Mouse (Mus musculus) midbrain, embryonic 15.5 days (tissue): ENCODE measurements at regions not wholly inside any gene's neighbourhood (a gene's known extent, or its start where the extent isn't known, plus 50 kb on each side); places are given as distances from the start of the nearest gene placed in this dataset.

ENCODE experiments used
- ATAC-seq: fragments of 200-750 bp; cut with Nextera tagmentation; replicated peaks from 2 replicates; pipeline ENCODE4 v1.8.0; 2017; ENCODE audit warnings: moderate TSS enrichment
- H3K27ac ChIP-seq: fragments of 300-500 bp; sonication (generic); 2 replicates; pipeline ENCODE4 v1.5.1; 2015; ENCODE audit warnings: mild to moderate bottlenecking, inconsistent platforms
- H3K27me3 ChIP-seq: fragments of 300-500 bp; sonication (generic); replicated peaks from 2 replicates; pipeline ENCODE4 v1.6.1; 2015; ENCODE audit warnings: inconsistent platforms
- H3K36me3 ChIP-seq: fragments of 300-500 bp; sonication (generic); replicated peaks from 2 replicates; pipeline ENCODE4 v1.6.1; 2015; ENCODE audit warnings: inconsistent platforms
- H3K4me1 ChIP-seq: fragments of 300-500 bp; sonication (generic); 2 replicates; pipeline ENCODE4 v1.6.1; 2015; ENCODE audit warnings: inconsistent platforms
- H3K4me2 ChIP-seq: fragments of 300-500 bp; sonication (generic); 2 replicates; pipeline ENCODE4 v1.6.1; 2015; ENCODE audit warnings: inconsistent platforms, mild to moderate bottlenecking, moderate library complexity
- H3K4me3 ChIP-seq: fragments of 300-500 bp; sonication (generic); 2 replicates; pipeline ENCODE4 v1.5.1; 2015; ENCODE audit warnings: mild to moderate bottlenecking, inconsistent platforms
- H3K9ac ChIP-seq: fragments of 300-500 bp; sonication (generic); 2 replicates; pipeline ENCODE4 v1.6.1; 2015; ENCODE audit warnings: mild to moderate bottlenecking, inconsistent platforms
- H3K9me3 ChIP-seq: fragments of 300-500 bp; sonication (generic); 2 replicates; pipeline ENCODE4 v1.6.1; 2016; ENCODE audit warnings: inconsistent platforms
- WGBS: fragments of 180-500 bp; shearing (Covaris S2); methylation state at CpG from one replicate; pipeline ENCODE4 v1.1.7; 2015; ENCODE audit warnings: mixed read lengths; 5-methylcytosine and 5-hydroxymethylcytosine counted together

- Histone ChIP-seq H3K36me3 (no peaks in the 10 kb centered on the region), H3K4me1 (no peaks in the 10 kb centered on the region), H3K9ac (no peak overlapping the region), H3K4me2 (no peak overlapping the region), H3K4me3 (no peak overlapping the region), H3K27ac (no peak overlapping the region), H3K9me3 (no peaks in the 10 kb centered on the region), H3K27me3 (no peaks in the 10 kb centered on the region)
- ATAC-seq = no peak
- WGBS = 75% methylated on average over 5 of the region's 5 CpGs
Measured at GRCm38 (mm10) chr13:28728768-28729167, 224.7 kb downstream of the Sox4 start.

DNA sequence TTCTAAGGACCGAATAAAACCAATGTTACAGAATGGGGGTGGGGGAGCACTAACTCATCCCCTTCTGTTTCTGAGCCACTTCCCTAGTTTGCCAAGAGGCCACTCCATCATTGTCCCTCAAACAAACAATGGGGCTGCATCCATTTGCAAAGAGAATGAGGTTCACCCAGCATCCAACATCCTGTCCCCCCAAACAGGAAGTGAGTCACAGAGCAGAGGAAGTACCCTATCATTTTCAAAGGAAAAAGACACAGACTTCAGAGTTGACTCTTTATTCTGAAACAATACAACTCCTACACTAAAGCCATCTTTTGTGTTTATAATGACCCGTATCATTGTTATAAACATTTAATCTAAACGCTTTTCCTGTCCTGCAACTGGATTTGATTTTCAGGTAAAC, 229.2 kb downstream of the Sox4 start:
- Histone ChIP-seq H3K4me2 (no peak overlapping the region), H3K4me1 (peaks cover 30% of the 10 kb centered on the region), H3K36me3 (no peaks in the 10 kb centered on the region), H3K9ac (no peak overlapping the region), H3K4me3 (no peak overlapping the region), H3K9me3 (no peaks in the 10 kb centered on the region), H3K27me3 (no peaks in the 10 kb centered on the region), H3K27ac (no peak overlapping the region)
- ATAC-seq = no peak
- WGBS = 81% methylated on average over 3 of the region's 3 CpGs

DNA sequence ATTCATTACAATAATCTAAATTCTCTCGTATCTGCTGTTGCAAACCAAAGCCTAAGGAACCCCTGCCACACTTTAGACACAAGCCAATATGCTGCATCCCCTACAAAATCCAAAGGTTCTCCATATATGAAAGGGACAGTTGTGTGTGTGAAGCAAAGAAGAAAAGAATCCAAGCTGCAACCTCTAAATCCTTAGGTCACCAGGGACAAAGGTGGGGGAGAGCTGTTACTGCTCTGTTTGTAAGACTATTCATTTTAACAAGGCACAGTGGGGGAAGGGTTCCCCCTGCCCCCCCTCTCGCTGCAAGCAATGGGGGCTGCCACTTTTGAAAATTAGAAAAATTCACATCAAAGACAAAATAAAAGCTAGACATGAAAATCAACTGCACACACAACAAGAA, 231.4 kb downstream of the Sox4 start:
- no peaks in the 10 kb centered on the region for H3K9me3 ChIP-seq
- peaks cover 49% of the 10 kb centered on the region for H3K4me1 ChIP-seq
- no peaks in the 10 kb centered on the region for H3K27me3 ChIP-seq
- ATAC-seq = no peak
- no peak overlapping the region for H3K9ac ChIP-seq
- H3K4me2 ChIP-seq = peak overlapping the region; percentile 37
- no peaks in the 10 kb centered on the region for H3K36me3 ChIP-seq
- no peak overlapping the region for H3K4me3 ChIP-seq
- H3K27ac ChIP-seq = peak overlapping the region; percentile 80
- WGBS = 16% methylated on average over 2 of the region's 2 CpGs

DNA sequence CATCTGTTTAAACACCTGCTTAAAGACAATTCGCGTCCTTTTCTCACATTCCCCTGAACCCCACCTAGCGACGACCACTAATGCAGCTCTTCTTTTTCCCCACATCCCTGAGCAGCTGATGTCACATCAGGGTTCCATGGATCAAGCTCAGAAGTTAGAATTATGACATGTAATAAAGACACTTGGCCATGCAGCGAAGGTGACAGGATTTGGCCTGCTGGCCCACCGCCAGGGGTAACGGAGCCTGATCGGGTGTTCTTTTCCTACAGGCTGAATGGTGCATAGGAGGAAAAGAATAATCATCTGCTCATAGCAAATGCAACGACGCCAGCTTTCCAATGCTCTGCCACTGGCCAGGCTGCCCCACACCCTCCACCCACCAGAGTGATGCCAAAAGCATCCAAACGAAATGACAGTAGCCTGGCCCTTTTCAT, 231.9 kb downstream of the Sox4 start:
- Histone ChIP-seq H3K27me3 (no peaks in the 10 kb centered on the region), H3K27ac (peak overlapping the region; percentile 80), H3K9ac (no peak overlapping the region), H3K4me2 (peak overlapping the region; percentile 37), H3K36me3 (no peaks in the 10 kb centered on the region), H3K4me3 (no peak overlapping the region), H3K9me3 (no peaks in the 10 kb centered on the region), H3K4me1 (peaks cover 49% of the 10 kb centered on the region)
- ATAC-seq = peak; percentile 67
- whole genome bisulfite sequencing = 16% methylated on average over 11 of the region's 11 CpGs

- peaks cover 49% of the 10 kb centered on the region for H3K4me1 ChIP-seq
- H3K4me2 ChIP-seq = peak overlapping the region; percentile 32
- peak overlapping the region; percentile 80 for H3K27ac ChIP-seq
- no peaks in the 10 kb centered on the region for H3K9me3 ChIP-seq
- ATAC-seq = peak; percentile 55; the same call in 1 of the 2 replicates
- peak overlapping the region; percentile 13; the same call in 1 of the 2 replicates for H3K4me3 ChIP-seq
- WGBS = 32% methylated on average over 11 of the region's 11 CpGs
- H3K27me3 ChIP-seq = no peaks in the 10 kb centered on the region
- H3K9ac ChIP-seq = no peak overlapping the region
- H3K36me3 ChIP-seq = no peaks in the 10 kb centered on the region
Measured at GRCm38 (mm10) chr13:28720639-28721239, 232.8 kb downstream of the Sox4 start.

DNA sequence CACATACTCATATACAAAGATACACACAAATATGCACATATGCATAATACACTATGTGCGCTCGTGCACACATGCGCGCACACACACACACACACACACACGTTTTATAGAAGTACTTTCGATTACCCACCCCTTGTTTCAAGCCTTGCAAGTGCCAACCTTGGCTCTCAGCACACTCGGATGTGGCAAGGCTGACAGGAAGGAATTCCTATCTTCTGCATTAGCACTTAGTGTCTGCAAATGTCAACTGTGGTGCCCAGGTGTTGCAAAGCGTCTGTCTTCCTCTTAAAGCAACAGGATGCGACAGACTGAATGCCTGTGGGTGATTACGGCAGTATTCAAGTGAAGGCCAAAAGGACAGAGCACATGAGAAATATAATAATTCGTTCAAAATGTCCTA, 233.3 kb downstream of the Sox4 start:
- peaks cover 49% of the 10 kb centered on the region for H3K4me1 ChIP-seq
- H3K36me3 ChIP-seq = no peaks in the 10 kb centered on the region
- no peaks in the 10 kb centered on the region for H3K9me3 ChIP-seq
- no peak overlapping the region for H3K9ac ChIP-seq
- WGBS = 58% methylated on average over 11 of the region's 11 CpGs
- H3K27me3 ChIP-seq = no peaks in the 10 kb centered on the region
- H3K4me2 ChIP-seq = 0 out of 2 replicates have a peak overlapping the region, but pooled peaks have one; percentile 17
- no peak overlapping the region for H3K4me3 ChIP-seq
- H3K27ac ChIP-seq = peak overlapping the region; percentile 80
- ATAC-seq = no peak

- H3K4me1 ChIP-seq = peaks cover 49% of the 10 kb centered on the region
- ATAC-seq = peak; percentile 1; the same call in 1 of the 2 replicates
- no peaks in the 10 kb centered on the region for H3K36me3 ChIP-seq
- no peak overlapping the region for H3K4me2 ChIP-seq
- H3K9me3 ChIP-seq = no peaks in the 10 kb centered on the region
- WGBS = 16% methylated on average over 5 of the region's 5 CpGs
- H3K27ac ChIP-seq = peak overlapping the region; percentile 77
- H3K27me3 ChIP-seq = no peaks in the 10 kb centered on the region
- no peak overlapping the region for H3K9ac ChIP-seq
- no peak overlapping the region for H3K4me3 ChIP-seq
Measured at GRCm38 (mm10) chr13:28718868-28719265, 234.6 kb downstream of the Sox4 start.

DNA sequence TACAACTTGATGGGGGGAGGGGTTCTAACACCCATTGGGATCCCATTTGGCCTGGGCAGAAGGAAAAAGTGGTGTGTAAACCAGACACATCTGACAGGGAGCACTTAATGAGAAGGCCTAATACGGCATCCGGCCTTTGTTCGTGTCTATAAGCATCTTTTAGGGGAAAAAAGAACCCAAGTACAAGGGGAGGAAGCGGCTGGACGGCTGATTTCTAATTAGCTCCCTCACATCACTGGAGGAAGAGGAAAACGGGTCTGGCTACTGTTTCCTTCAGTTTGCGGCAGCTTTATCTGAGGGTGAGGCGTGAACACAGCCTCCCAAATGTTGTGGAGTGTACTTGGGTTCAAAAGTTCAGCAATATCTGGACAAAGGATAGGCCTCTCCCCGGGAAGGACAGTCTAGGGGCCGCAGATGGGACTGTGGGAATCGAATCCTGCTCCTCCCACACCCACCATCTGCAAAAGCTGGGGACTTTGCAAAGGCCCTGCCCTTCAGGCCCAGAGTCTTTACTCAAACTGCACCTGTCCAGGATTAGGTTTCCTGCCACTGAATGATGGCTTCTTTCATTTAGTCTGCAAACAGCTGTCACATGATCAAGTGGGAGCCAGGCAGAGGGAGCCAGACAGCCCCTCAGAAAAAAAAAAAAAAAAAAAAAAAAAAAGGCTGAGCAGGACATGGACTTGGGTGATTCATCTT, 235.2 kb downstream of the Sox4 start:
- peak; percentile 12; the same call in 1 of the 2 replicates for ATAC-seq
- Histone ChIP-seq H3K9me3 (no peaks in the 10 kb centered on the region), H3K9ac (no peak overlapping the region), H3K4me1 (peaks cover 49% of the 10 kb centered on the region), H3K27ac (peak overlapping the region; percentile 77), H3K4me2 (0 out of 2 replicates have a peak overlapping the region, but pooled peaks have one; percentile 7), H3K36me3 (no peaks in the 10 kb centered on the region), H3K4me3 (no peak overlapping the region), H3K27me3 (no peaks in the 10 kb centered on the region)
- WGBS = 9% methylated on average over 11 of the region's 11 CpGs

DNA sequence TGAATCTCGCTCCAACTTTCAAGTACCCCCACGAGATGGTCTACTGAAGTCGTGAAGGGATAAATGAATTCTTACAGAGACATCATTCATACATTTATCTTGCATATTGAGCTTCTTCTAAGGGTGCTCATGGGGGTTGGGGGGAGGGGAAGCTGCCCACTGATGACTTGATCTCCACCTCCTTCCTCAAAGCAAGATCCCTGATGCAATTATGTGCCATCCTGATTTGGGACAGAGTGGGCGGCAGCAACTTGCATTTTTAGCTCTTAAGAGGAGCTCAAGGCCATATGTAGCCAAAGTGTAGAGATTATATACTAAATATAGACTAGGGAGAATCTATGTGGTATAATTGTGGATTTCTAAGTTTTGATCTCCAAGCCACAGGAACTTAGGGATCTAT, 236.1 kb downstream of the Sox4 start:
- no peak for ATAC-seq
- Histone ChIP-seq H3K27me3 (no peaks in the 10 kb centered on the region), H3K4me1 (peaks cover 48% of the 10 kb centered on the region), H3K36me3 (no peaks in the 10 kb centered on the region), H3K4me2 (no peak overlapping the region), H3K9ac (no peak overlapping the region), H3K4me3 (no peak overlapping the region), H3K27ac (peak overlapping the region; percentile 77; the same call in 1 of the 2 replicates), H3K9me3 (no peaks in the 10 kb centered on the region)
- 74% methylated on average over 4 of the region's 4 CpGs for WGBS

DNA sequence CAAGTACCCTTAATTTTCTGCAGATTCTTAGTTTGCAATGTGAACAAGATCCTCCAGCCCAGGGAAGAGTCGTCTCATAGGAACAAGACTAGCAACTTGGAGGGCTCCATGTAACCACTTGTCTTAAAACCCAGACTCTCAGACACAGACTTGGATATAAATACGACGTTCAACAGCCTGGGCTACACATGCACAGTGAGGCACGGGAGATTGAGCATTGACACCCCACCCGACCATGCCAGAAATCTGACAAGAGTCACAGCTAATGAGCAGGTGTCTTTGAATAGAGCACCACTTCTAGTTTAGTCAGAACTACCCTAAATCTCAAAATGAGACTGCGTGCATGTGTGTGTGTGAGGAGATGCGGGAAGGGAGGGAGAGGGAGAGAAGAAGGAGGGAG, 243.5 kb downstream of the Sox4 start:
- WGBS = 60% methylated on average over 7 of the region's 7 CpGs
- Histone ChIP-seq H3K4me3 (no peak overlapping the region), H3K9ac (no peak overlapping the region), H3K4me2 (no peak overlapping the region), H3K36me3 (no peaks in the 10 kb centered on the region), H3K4me1 (peaks cover 9% of the 10 kb centered on the region; the same call in 1 of the 2 replicates), H3K27me3 (no peaks in the 10 kb centered on the region), H3K9me3 (no peaks in the 10 kb centered on the region), H3K27ac (no peak overlapping the region)
- 0 out of 2 replicates have a peak, but pooled peaks have one; percentile 37 for ATAC-seq

GRCm38 (mm10) chr13:28701309-28701708, 252.2 kb downstream of the Sox4 start:
- no peaks in the 10 kb centered on the region for H3K27me3 ChIP-seq
- no peaks in the 10 kb centered on the region for H3K36me3 ChIP-seq
- no peak overlapping the region for H3K4me2 ChIP-seq
- H3K27ac ChIP-seq = no peak overlapping the region
- no peak overlapping the region for H3K4me3 ChIP-seq
- ATAC-seq = no peak
- peaks cover 17% of the 10 kb centered on the region for H3K4me1 ChIP-seq
- WGBS = 70% methylated on average over 1 of the region's 1 CpGs
- H3K9ac ChIP-seq = no peak overlapping the region
- H3K9me3 ChIP-seq = no peaks in the 10 kb centered on the region

GRCm38 (mm10) chr13:28700081-28700480, 253.4 kb downstream of the Sox4 start:
- no peaks in the 10 kb centered on the region for H3K36me3 ChIP-seq
- no peak overlapping the region for H3K27ac ChIP-seq
- peaks cover 17% of the 10 kb centered on the region for H3K4me1 ChIP-seq
- H3K4me2 ChIP-seq = no peak overlapping the region
- WGBS = 62% methylated on average over 3 of the region's 3 CpGs
- no peaks in the 10 kb centered on the region for H3K9me3 ChIP-seq
- H3K9ac ChIP-seq = no peak overlapping the region
- no peaks in the 10 kb centered on the region for H3K27me3 ChIP-seq
- no peak for ATAC-seq
- no peak overlapping the region for H3K4me3 ChIP-seq
